Mouse (Mus musculus) neural tube, embryonic 11.5 days (tissue): Measurements from ENCODE around the gene Hist1h2ab. TPM values are rescaled to one million over a fixed set of nuclear protein-coding genes. Genes with fewer than 3 reads are reported as not detected.
A peak's percentile ranks its signal among the peaks of the same experiment; 100 is the strongest.

ENCODE experiments used
- ATAC-seq: fragments of 200-750 bp; cut with Nextera tagmentation; 2 replicates; pipeline ENCODE4 v1.8.0; 2017; ENCODE audit warnings: moderate number of reproducible peaks, mild to moderate bottlenecking, moderate TSS enrichment, moderate library complexity; ENCODE audit not compliant: insufficient read depth, low FRiP score, low TSS enrichment
- DNase-seq: peaks from one replicate; pipeline ENCODE4 v3.0.0-alpha.2; 2015; ENCODE audit warnings: low spot score
- H3K27ac ChIP-seq: fragments of 300-500 bp; sonication (generic); 2 replicates; pipeline ENCODE4 v1.5.1; 2014; ENCODE audit warnings: low read depth, mild to moderate bottlenecking, low read length
- H3K27me3 ChIP-seq: fragments of 300-500 bp; sonication (generic); 2 replicates; pipeline ENCODE4 v1.6.1; 2014; ENCODE audit warnings: mild to moderate bottlenecking, low read length, mixed read lengths; ENCODE audit not compliant: control insufficient read depth, insufficient read depth
- H3K36me3 ChIP-seq: fragments of 300-500 bp; sonication (generic); 2 replicates; pipeline ENCODE4 v1.6.1; 2014; ENCODE audit warnings: mild to moderate bottlenecking, low read length, moderate library complexity, mixed read lengths; ENCODE audit not compliant: control insufficient read depth, insufficient read depth
- H3K4me1 ChIP-seq: fragments of 300-500 bp; sonication (generic); 2 replicates; pipeline ENCODE4 v1.6.1; 2014; ENCODE audit warnings: low read length, mixed read lengths; ENCODE audit not compliant: control insufficient read depth, insufficient read depth
- H3K4me2 ChIP-seq: fragments of 300-500 bp; sonication (generic); 2 replicates; pipeline ENCODE4 v1.6.1; 2014; ENCODE audit warnings: low read depth, mild to moderate bottlenecking, moderate library complexity
- H3K4me3 ChIP-seq: fragments of 300-500 bp; sonication (generic); 2 replicates; pipeline ENCODE4 v1.5.1; 2014; ENCODE audit warnings: low read depth, low read length
- H3K9ac ChIP-seq: fragments of 300-500 bp; sonication (generic); 2 replicates; pipeline ENCODE4 v1.6.1; 2014; ENCODE audit warnings: mild to moderate bottlenecking, low read length
- H3K9me3 ChIP-seq: fragments of 300-500 bp; sonication (generic); 2 replicates; pipeline ENCODE4 v1.6.1; 2016; ENCODE audit warnings: low read length; ENCODE audit not compliant: control insufficient read depth
- WGBS: fragments of 180-500 bp; shearing (Covaris S2); extraction: QIAGEN DNeasy Blood & Tissue Kit; methylation state at CpG from one replicate; pipeline ENCODE4 v1.1.7; 2014; 5-methylcytosine and 5-hydroxymethylcytosine counted together
- polyA plus RNA-seq: library from polyadenylated mRNA; unstranded; fragments of >200 nt; fragmentation: Nextera tagmentation; extraction: Ambion mirVana; gene quantifications from 2 replicates; pipeline ENCODE4 v1.2.1, GENCODE M21; 2014

Gene Hist1h2ab
- polyA plus RNA-seq, 1 experiment from 2014 or later = 33.1 TPM

DNA sequence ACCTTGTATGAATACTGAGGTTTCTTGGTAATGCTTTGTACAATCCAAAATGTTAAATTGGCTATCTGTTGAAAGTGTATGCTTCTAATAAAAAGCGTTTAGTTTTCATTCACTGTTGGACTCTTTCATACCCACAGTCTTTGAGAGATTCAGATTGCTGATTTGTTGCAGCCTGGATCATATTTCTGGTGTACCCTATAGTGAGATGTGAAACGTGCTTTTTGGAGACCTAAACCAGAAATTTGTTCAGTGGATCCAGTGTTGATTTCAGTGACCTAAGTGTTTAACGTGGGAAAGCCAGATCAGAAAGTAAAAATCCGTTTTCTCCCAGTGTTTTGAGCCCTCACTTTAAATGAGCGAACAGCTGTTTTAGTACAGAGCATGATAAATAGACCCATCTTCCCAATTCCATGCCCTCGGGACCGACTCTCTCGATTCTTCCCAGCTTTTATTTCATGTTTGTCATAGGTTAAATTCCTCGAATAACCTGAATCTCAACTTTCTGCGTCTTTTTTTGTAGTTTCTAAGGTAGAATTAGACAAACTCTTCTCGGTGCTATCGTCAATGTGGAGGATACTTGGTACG lies 10.6 kb upstream of the Hist1h2ab start:
- H3K4me2 ChIP-seq = peak overlapping the region; percentile 93
- peaks cover 10% of the 10 kb centered on the region; the same call in 1 of the 2 replicates for H3K4me1 ChIP-seq
- no peaks in the 10 kb centered on the region for H3K9me3 ChIP-seq
- WGBS = 32% methylated on average over 13 of the region's 13 CpGs
- H3K4me3 ChIP-seq = peak overlapping the region; percentile 52
- H3K36me3 ChIP-seq = no peaks in the 10 kb centered on the region
- no peaks in the 10 kb centered on the region for H3K27me3 ChIP-seq
- peak overlapping the region; percentile 98 for H3K27ac ChIP-seq
- ATAC-seq (no peak), DNase-seq (no peak)
- H3K9ac ChIP-seq = peak overlapping the region; percentile 81

DNA sequence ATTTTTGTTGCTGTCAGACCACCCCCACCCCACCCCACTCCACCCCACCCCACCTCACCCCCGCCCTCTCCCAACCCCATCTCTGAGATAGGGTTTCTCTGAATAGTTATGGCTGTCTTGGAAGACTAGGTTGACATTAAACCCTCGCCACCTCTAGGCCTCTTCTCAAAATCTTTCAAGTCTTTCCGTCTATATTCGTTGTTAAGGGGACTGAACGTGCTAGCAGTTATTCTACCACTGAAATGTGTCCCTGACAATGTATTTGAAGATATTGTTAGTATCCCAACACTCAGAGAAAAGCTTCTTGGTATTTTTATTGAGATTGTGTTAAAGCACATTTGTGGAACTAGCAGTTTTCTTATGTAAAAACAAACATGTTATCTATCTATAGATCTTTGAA lies 10.0 kb upstream of the Hist1h2ab start:
- DNase-seq (no peak), ATAC-seq (no peak)
- H3K4me1 ChIP-seq = peaks cover 10% of the 10 kb centered on the region; the same call in 1 of the 2 replicates
- no peak overlapping the region for H3K4me3 ChIP-seq
- no peaks in the 10 kb centered on the region for H3K36me3 ChIP-seq
- no peak overlapping the region for H3K9ac ChIP-seq
- H3K27me3 ChIP-seq = no peaks in the 10 kb centered on the region
- 68% methylated on average over 5 of the region's 5 CpGs for WGBS
- no peaks in the 10 kb centered on the region for H3K9me3 ChIP-seq
- no peak overlapping the region for H3K27ac ChIP-seq
- peak overlapping the region; percentile 93; the same call in 1 of the 2 replicates for H3K4me2 ChIP-seq

DNA sequence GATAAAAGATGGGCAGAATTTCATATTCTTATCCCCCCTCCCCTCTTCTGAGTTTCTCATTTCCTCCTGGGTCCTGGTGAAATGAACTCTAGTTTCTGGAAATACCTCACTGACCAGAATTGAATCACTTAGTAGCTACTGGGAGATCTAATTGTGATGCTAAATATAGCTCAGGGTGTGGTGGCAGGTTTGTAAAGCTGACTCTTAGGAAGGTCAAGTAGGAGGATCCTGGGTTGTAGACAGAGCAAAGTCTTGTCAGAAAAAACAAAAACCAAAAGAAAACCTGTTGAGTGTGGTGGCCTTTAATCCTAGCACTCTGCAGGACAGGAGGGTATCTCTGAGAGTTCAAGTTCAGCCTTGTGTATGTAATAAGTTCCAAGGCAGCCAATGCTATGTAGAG lies 8.9 kb upstream of the Hist1h2ab start:
- ATAC-seq (no peak), DNase-seq (no peak)
- H3K36me3 ChIP-seq = no peaks in the 10 kb centered on the region
- H3K27ac ChIP-seq = no peak overlapping the region
- no peak overlapping the region for H3K4me2 ChIP-seq
- no peak overlapping the region for H3K4me3 ChIP-seq
- no peaks in the 10 kb centered on the region for H3K9me3 ChIP-seq
- peaks cover 10% of the 10 kb centered on the region; the same call in 1 of the 2 replicates for H3K4me1 ChIP-seq
- no peak overlapping the region for H3K9ac ChIP-seq
- H3K27me3 ChIP-seq = no peaks in the 10 kb centered on the region

DNA sequence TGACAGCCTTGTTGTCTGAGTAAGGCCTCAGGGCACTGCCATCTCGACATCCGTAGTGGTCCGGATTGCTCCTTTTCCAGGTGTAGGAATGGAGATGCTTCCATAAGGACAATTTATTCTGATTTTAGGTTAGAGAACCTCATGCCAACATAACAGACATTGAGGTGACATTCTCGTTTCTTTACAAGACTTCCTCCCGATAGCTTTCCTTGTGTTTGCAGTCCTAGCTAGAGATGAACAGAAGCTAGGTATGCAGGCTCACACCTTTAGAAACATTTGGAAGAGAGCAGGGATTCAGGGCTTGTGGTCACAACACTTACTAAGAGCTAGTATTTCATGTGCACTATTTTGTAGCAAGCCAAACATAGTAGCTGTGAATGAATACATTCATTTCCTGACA lies 7.7 kb upstream of the Hist1h2ab start:
- no peak overlapping the region for H3K4me2 ChIP-seq
- no peak for ATAC-seq

DNA sequence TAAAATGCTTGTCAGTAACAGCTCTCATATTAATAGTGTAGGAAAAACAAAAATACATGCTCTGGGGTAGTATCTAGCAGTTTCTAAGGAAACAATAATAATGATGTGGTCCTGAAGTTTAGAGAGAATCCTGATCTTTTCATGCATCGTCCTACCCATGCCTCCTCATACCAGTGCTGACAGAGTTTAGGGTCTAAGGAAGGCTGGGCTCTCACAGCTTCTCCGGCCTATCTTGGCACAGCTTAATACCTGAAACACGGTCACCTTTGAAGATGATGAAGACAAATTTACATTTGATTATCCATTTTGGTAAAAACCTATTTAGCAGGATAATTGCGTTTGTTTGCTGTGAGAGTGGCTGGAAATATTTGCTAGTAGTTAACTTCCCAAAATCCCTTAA lies 7.0 kb upstream of the Hist1h2ab start:
- Histone ChIP-seq H3K9ac (no peak overlapping the region; the same call in 1 of the 2 replicates), H3K36me3 (no peaks in the 10 kb centered on the region), H3K27me3 (no peaks in the 10 kb centered on the region), H3K4me2 (peak overlapping the region; percentile 11; the same call in 1 of the 2 replicates), H3K27ac (peak overlapping the region; percentile 70; the same call in 1 of the 2 replicates), H3K9me3 (no peaks in the 10 kb centered on the region), H3K4me3 (peak overlapping the region; percentile 32; the same call in 1 of the 2 replicates), H3K4me1 (peaks cover 18% of the 10 kb centered on the region; the same call in 1 of the 2 replicates)
- DNase-seq (no peak), ATAC-seq (no peak)
- 53% methylated on average over 4 of the region's 4 CpGs for WGBS

More for the DNA sequence above, 7.7 kb upstream of the Hist1h2ab start:
- 91% methylated on average over 5 of the region's 5 CpGs for WGBS
- no peaks in the 10 kb centered on the region for H3K9me3 ChIP-seq
- H3K27ac ChIP-seq = no peak overlapping the region
- no peak for DNase-seq
- H3K4me3 ChIP-seq = no peak overlapping the region
- H3K36me3 ChIP-seq = no peaks in the 10 kb centered on the region
- peaks cover 18% of the 10 kb centered on the region; the same call in 1 of the 2 replicates for H3K4me1 ChIP-seq
- H3K9ac ChIP-seq = no peak overlapping the region
- no peaks in the 10 kb centered on the region for H3K27me3 ChIP-seq

DNA sequence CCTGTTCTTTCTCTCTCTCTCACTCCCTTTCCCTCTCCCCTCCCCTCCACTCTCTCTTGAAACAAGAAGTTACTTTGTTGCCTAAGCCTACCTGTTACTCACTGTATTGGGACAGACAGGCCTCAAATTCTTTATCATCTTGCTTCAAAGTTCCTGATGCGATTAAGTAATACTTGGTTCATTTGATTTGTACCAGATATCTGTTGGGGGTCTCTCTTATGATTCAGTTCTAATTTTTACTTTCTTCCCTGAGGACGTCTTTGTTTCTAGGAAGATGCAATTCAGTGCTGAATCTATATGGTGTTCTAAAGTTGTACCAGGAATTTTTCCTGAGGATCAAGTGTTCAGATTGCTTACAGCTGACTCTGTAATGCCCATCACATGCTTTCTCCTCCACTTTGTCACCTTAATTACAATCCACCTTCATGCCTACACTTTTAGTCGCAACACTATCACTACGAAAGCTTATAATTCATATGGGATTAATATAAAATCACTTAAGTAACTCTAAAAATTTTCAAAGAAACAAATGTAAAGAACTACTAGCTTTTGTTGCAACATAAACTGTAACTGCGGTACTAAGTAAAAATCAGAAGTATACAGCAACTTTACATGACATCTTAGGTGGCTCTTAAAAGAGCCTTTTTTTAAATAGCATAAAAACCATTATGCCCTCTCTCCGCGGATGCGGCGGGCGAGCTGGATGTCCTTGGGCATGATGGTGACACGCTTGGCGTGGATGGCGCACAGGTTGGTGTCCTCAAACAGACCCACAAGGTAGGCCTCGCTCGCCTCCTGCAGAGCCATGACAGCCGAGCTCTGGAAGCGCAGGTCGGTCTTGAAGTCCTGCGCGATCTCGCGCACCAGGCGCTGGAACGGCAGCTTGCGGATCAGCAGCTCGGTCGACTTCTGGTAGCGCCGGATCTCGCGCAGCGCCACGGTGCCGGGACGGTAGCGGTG lies 6.2 kb upstream of the Hist1h2ab start:
- Histone ChIP-seq H3K4me1 (peaks cover 16% of the 10 kb centered on the region; the same call in 1 of the 2 replicates), H3K4me2 (peak overlapping the region; percentile 58), H3K36me3 (no peaks in the 10 kb centered on the region), H3K9me3 (no peaks in the 10 kb centered on the region), H3K4me3 (peak overlapping the region; percentile 32), H3K9ac (peak overlapping the region; percentile 60), H3K27me3 (no peaks in the 10 kb centered on the region), H3K27ac (peak overlapping the region; percentile 70; the same call in 1 of the 2 replicates)
- WGBS = 3% methylated on average over 20 of the region's 36 CpGs
- DNase-seq = no peak
- ATAC-seq = no peak

DNA sequence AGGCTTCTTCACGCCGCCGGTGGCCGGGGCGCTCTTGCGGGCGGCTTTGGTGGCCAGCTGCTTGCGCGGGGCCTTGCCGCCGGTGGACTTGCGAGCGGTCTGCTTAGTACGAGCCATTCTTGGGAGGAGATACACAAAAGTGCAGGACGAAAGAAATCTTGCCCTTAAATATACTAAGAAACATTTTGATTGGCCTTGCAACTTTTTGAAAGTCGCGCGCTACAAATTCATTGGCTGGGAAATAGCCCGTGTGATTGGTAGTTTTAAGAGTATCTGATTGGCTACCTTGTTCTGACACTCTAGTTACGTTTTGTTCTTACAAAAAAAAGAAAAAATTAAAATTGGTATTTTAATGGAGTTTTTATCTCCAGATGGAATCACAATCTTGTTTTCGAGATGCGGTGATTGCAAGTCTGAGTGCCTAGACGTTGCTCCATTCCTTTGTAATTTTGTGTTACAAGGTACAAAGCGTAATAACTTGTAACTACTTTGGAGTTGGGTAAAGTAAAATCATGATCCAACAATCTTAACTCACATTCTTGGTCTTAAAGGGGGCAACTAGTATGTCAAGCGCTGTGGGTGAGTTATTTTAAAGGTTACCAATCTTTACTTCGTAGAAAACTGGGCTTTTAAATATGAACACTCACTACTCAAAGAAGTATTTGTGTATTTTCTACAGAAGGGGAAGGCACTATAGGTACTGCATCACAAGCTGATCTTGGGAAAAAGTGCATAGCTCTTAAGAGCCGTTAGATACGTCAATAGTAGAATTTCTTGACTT lies 5.4 kb upstream of the Hist1h2ab start, which contains the start of gene Hist1h3c:
Hist1h3c (minus strand) TSS at position 222 of the 781 bp plus-strand sequence.
- no peaks in the 10 kb centered on the region for H3K9me3 ChIP-seq
- under 1% methylated on average over 24 of the region's 28 CpGs for WGBS
- H3K27me3 ChIP-seq = no peaks in the 10 kb centered on the region
- ATAC-seq (peak; percentile 76), DNase-seq (peak; percentile 87)
- peak within 1 kb of the TSS; percentile 63 for H3K9ac ChIP-seq
- peaks cover 13% of the 10 kb centered on the region; the same call in 1 of the 2 replicates for H3K4me1 ChIP-seq
- peak within 1 kb of the TSS; percentile 98 for H3K27ac ChIP-seq
- no peaks in the 10 kb centered on the region for H3K36me3 ChIP-seq
- H3K4me2 ChIP-seq = peak within 1 kb of the TSS; percentile 58
- H3K4me3 ChIP-seq = peak within 1 kb of the TSS; percentile 36
